Mouse (Mus musculus): ENCODE results near the gene Naalad2. TPM values are rescaled to one million over a fixed set of nuclear protein-coding genes. Genes with fewer than 3 reads are reported as not detected.

Naalad2 gene
- polyA plus RNA-seq (2012; rRNA removed) = 2.2 TPM in 2 replicates

DNA sequence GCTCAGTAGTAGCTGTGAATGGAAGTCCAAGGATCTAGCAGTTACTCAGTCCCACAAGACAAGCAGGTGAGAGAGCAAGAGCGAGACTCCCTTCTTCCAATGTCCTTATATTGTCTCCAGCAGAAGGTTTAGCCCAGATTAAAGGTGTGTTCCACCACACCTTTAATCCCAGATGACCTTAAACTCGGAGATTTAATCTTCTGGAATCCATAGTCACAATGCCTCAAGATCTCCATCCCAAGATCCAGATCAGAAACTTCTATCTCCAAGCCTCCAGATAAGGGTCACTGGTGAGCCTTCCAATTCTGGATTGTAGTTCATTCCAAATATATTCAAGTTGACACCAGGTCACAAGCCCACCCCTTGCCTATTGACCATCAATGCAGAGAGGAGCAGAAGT, at the start of gene Naalad2:
Gene Naalad2 (minus strand): TSS at position 101 of the 400 bp plus-strand sequence.

DNA sequence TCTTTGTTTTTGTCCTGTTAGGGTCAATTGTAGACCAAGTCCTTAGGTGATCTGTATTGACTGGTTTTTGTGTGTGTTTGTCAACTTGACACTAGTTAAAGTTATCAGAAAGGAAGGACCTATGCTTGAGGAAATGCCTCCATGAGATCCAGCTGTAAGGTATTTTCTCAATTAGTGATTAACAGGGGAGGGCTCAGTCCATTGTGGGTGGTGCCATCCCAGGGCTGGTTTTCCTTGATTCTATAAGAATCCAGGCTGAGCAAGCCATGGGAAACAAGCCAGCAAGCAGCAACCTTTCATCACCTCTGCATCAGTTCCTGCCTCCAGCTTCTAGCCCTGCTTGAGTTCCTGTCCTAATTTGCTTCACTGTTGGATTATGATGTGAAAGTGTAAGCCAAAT, 27.6 kb upstream of the Naalad2 start, which contains the start of gene Mbd3l2:
Gene Mbd3l2 (plus strand): TSS at position 301 of the 400 bp plus-strand sequence.

DNA sequence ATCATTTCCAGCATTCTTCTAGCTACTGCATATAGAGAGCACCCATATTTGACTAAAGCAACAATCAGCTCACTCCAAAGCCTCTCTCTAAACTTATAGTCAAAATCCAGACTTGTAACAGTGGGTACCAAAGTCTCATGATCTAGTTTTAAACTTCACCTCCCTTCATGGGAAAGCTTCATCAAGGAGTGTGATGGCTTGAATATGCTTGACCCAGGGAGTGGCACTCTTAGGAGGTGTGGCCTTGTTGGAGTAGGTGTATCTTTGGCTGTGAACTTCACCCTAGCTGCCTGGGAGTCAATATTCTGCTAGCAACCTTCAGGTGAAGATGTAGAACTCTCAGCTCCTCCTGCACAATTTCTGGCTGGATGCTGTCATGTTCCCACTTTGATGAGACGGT, 1.3 kb upstream of the Naalad2 start, which contains the start of gene Ubtfl1:
Gene Ubtfl1 (plus strand): TSS at position 301 of the 400 bp plus-strand sequence.

DNA sequence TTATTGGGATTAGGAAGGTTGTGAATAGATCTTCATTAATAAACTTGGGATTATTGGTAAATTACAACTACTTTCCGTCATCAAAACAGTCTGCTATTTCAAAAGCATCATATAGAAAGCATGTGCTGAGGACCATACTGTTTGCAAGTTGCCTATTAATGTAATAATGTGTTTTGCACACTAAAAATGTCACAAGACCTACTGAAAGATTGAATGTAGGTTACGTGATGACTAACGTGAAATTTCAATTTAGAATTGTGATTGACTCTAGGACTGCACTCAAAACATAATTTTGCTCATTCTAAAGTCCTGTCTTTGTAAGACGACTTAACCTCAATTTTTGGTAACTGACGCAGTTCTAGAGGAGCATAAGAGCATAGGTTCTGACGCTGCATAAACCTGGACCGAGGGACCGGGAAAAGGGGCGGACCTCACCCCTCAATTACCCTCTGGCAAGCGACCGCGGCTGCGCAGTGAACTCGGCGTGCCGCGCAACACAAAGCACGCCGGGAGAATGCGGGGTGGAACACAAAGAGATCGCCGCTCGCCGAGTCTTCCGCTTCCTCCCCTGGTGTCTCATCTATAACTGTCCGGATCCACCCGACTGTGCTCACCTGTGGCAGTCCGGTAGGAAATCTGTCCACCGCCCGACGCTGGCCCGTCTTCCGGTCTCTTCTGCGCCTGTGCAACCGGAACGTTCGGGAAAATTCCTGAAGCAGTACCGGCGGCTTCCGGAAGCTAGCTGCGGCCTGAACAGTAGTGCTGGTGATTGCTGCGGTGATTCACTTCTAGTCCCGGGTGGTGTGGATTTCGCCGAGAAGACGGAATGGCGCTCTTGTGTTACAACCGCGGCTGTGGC, 111.0 kb downstream of the Naalad2 start, which contains the start of gene Chordc1:
Gene Chordc1 (plus strand): TSS at position 555 of the 859 bp plus-strand sequence.

Other genes starting within 250 kb of the Naalad2 start
- 14.7 and 19.2 TPM in 2 replicates for gene Chordc1, start 110.9 kb downstream of the Naalad2 start, polyA plus RNA-seq (2012; rRNA removed)
- not detected in 2 replicates for gene Ubtfl1, start 1.4 kb upstream of the Naalad2 start, polyA plus RNA-seq (2012; rRNA removed)
- gene Mbd3l2, start 27.7 kb upstream of the Naalad2 start, polyA plus RNA-seq (2012; rRNA removed) = not detected in 2 replicates
- gene Zfp558, start 75.3 kb upstream of the Naalad2 start, polyA plus RNA-seq (2012; rRNA removed) = 0.37 and 0.73 TPM in 2 replicates
- not detected in 2 replicates for gene Mbd3l1, start 75.4 kb upstream of the Naalad2 start, polyA plus RNA-seq (2012; rRNA removed)